Mouse (Mus musculus) thymus, postnatal 25 days (tissue): ENCODE measurements around the gene Mrgprh.

ENCODE experiments used
- DNase-seq: peaks from one replicate; pipeline ENCODE4 v3.0.0; 2022

The Mrgprh gene

DNA sequence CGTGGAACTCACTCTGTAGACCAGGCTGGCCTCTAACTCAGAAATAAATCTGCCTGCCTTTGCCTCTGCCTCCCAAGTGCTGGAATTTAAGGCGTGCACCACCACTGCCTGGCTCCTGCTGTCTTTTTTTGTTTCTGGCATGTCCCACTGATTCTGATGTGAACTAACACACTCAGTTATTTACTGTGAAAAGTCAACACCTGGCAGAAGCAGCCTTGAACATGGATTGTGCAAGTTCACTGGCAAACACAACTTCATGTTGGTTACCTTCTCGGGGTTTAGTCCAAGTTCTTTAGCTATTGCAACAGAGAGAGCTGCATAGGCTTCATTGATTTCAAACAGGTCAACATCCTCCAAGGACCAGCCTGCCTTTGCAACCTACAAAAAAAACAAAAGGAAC lies 49.2 kb downstream of the Mrgprh start:
- no peak for DNase-seq

- no peak for DNase-seq
Observed at GRCm38 (mm10) chr17:12925703-12926180, 49.9 kb downstream of the Mrgprh start.
